Mouse (Mus musculus) regulatory T cell (primary cell): ENCODE data around the gene Egln2.

Experiments used
- in situ Hi-C: fragments of 300-600 bp; cut with MboI, MseI; formaldehyde crosslinking; loops from one replicate; pipeline ENCODE4 v1.15.1; 2025; ENCODE audit warnings: high pct_unique_total_duplicates

Gene Egln2

GRCm38 (mm10) chr7:27178324-27179216, 12.0 kb upstream of the Egln2 start, which contains the start of gene Rab4b:
Gene Rab4b (minus strand): TSS chr7:27178896.
- in situ Hi-C loops = loop anchor here (25.0 kb wide), 2 partner anchors 1491 to 1916 kb away; partner anchors contain the start of genes B9d2, Cic, Erf and Tgfb1

DNA sequence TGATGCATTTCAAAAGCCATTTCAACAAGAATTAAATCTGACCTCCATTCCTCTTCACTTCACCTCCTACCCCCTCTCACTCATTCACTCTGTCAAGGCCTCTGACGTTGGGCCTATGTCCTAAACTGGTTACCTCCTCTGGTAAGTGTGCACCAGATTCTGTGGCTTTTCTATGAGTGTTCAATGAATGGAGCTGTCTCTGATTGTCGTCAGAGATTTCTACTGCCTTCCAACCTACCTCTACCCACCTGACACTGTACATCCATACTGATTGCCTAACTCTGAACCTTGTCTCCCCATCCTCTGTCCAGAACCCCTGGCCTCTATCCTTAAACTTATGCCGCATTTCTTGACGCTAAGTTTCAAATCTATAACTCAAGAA, 11.3 kb upstream of the Egln2 start:
- in situ Hi-C loops = loop anchor here (25.0 kb wide), 2 partner anchors 1491 to 1916 kb away; partner anchors contain the start of genes B9d2, Cic, Erf and Tgfb1

DNA sequence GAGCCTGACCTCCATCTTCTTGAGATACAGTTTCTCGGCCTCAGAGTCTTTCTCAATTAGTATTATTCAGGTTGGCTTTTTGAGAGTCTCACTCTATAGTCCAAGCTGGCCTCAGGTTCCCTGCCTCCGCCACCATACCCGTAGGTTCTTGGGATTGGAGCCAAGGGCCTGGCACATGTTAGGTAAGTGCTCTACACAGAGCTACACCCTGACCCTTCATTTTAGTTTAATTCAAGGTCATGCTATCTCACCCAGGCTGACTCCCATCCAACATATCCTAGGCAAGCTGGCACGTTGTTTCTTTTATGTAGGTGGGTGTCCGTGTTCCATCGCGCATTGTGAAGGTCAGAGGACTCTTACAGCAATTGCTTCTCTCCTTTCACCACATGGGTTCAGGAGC, 8.3 kb upstream of the Egln2 start:
- in situ Hi-C loops = loop anchor here (25.0 kb wide), 2 partner anchors 1488 to 1913 kb away; partner anchors contain the start of genes B9d2, Cic, Erf and Tgfb1

- in situ Hi-C loops = no loop called here
Observed at GRCm38 (mm10) chr7:27174496-27174895, 7.9 kb upstream of the Egln2 start.

- in situ Hi-C loops = no loop called here
Observed at GRCm38 (mm10) chr7:27170981-27171380, 4.4 kb upstream of the Egln2 start.

DNA sequence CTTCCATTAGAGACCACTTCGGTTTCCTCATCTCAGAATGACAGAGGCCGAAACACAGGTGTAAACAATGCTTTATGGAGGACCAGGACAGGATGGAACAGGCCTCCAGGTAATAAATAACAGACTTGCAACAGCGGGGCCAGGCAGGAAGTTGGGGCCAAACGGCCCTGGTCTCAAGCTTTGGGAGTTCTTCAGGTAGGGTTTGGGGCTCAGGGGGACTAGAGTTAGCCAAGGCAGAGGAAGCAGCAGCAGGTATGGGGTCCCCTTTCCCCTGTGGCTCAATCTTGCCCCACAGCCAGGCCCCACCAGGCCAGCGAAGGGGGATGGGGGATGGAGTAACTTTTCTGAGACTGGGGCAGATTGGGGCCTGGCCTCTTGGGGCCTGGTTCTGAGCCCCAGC, 1.8 kb upstream of the Egln2 start:
- in situ Hi-C loops = no loop called here

- in situ Hi-C loops = no loop called here
Observed at GRCm38 (mm10) chr7:27167475-27168094, 983 bp upstream of the Egln2 start.

- in situ Hi-C loops = no loop called here
Observed at GRCm38 (mm10) chr7:27166229-27166613, 381 bp downstream of the Egln2 start.

GRCm38 (mm10) chr7:27165696-27166095, 906 bp downstream of the Egln2 start:
- in situ Hi-C loops = no loop called here

DNA sequence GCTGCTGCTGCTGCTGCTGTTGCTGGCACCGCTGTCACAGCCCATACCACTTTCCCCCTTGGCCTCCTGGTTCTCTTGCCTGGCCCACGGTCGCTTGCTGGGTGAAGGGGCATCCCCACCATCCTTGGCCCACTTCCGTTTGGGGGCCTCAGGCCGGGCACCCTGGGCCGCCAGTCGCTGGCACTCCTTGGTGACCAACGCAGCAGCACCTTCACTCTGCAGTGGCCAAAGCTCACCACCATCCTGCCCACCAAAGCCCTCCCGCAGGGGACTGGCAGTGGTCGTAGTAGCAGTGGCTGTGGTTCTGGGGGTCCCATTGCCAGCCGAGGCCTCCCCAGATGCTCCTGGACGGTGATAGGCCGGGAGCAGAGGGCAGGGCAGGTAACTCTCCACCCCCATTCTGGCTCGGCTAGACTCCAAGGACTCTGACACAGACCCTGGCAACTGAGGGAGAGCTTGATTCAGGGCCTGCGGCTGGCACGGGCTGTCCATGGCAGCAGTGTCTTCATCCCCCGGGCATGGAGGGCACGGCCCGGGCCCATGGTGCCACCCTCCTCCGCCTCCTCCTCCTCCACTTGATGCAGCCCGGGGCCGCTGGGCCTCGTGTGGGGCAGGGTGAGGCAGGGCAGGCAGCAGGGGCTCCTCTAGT, 1.5 kb downstream of the Egln2 start:
- in situ Hi-C loops = no loop called here

DNA sequence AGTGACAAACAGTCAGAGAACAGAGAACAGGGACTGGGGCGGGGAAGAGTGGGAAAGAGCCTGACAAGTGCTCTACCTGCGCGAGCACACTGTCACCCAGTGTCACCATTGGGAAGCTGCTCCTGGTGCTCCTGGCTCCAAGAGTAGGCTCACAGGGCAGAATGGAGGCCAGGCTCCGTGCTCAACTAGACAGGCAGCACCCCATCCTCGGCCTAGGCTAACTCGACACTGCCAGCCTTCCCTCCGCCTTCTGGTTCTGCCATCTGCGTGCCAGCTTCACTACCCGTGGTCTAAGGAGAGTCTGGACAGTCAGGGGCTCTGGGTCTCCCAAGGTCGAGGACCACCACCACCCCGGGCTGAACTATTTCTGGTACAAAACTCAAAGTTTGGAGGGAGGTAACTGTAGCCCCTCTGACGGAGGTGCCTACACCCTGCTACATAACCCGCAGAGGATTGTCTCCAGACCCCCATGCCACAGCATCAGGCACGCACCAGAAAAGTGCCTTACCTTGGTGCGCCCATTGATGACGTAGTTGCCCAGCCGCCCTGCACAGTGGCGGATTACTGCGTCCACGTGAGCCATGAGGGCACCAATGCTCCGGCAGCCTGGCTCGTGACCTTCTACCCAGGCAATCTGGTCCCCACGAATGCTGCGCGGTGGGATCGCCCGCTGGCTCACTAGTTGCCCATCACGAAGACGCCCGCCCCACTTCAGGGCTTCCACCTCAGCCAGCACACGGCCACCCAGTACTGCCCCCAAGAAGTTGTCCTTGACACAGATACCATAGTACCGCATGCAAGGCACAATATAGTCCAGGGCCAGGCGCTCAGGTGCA, 2.3 kb downstream of the Egln2 start:
- in situ Hi-C loops = no loop called here

- in situ Hi-C loops = no loop called here
Observed at GRCm38 (mm10) chr7:27163450-27163805, 3.2 kb downstream of the Egln2 start.

DNA sequence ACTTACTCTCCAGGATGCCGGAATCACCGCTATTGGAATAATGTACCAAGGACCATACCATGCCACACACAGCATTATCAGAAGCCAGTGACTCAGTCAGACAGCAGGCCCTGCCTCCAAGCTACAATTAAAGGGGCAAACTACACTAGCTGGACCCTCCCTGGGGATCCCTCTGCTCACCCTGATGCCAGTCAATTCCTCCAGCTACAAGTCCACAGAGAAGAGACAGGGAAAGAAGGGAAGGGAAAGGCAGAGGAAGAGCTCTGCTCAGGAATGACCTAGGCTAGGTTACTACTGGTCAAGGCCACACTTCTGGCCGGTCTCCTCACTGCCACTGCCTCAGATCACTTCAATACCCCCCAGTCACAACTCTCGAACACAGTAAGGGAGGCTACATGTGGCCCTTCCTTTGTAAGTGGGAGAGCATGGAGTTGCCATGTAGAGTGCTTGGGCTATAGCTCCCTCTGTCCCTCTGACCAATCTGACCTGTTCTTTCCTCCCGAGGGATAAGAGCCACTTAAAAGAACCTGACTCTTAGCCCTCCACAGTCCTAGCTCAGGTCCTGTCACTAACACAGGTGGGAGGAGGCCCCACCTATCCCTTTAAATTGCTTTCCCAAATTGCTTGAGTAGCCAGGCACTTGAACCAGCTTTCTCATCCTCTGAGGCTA, 3.7 kb downstream of the Egln2 start:
- in situ Hi-C loops = no loop called here

GRCm38 (mm10) chr7:27161744-27162143, 4.9 kb downstream of the Egln2 start:
- in situ Hi-C loops = no loop called here

DNA sequence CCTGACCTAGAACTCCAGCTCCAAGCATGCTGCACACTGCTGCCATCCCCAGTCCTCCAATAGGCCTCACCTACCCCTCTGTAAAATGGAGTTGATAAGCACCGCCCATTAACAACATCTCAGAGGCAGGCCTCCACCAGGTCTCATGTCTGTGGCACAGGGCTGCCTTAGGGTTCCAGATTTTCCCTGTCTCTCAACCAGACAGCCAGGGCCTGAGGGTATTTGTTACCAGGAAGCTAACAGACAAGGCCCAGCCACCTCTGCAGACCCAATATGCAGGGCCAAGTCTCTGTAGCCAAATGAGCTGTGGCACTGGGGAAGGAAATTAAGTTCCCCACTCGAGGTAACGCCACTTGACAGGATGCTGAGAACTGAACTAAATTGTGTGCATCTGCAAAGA, 5.7 kb downstream of the Egln2 start:
- in situ Hi-C loops = no loop called here

- in situ Hi-C loops = no loop called here
Observed at GRCm38 (mm10) chr7:27159882-27160281, 6.7 kb downstream of the Egln2 start.

DNA sequence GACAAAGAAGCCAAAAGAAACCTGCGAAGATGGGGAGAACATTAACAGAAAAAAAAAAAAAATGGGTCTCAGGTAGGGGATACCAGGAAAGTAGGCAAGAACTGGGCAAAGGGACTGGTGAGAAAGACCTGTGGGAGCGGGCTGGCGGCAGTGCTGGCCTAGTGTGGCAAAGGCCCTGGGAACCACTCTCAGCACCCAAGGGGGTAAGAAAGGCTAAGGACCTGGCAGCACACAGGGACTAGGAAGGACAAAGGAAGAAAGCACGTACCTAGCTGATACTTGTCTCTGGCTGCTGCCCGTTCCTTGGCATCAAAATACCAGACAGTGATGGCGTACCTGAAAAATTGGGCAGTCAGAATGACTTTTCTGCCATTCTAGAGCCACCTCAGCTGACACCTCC, 7.3 kb downstream of the Egln2 start:
- in situ Hi-C loops = no loop called here

DNA sequence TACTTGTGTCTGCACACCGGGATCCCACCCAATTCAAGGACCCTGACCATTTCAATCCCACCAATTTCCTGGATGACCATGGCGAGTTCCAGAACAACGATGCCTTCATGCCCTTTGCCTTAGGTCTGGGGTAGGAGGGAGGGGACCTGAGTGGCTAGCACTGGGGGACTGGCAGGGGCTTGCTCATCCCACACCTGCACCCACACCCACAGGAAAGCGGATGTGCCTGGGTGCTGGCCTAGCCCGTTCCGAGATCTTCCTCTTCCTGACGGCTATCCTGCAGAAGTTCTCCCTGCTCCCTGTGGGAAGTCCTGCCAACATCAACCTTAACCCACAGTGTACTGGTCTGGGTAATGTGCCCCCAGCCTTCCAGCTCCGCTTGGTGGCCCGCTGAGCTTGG, 8.4 kb downstream of the Egln2 start:
- in situ Hi-C loops = no loop called here

- in situ Hi-C loops = no loop called here
Observed at GRCm38 (mm10) chr7:27156005-27156404, 10.6 kb downstream of the Egln2 start.

GRCm38 (mm10) chr7:27153205-27153764, 13.3 kb downstream of the Egln2 start, which contains the start of gene Cyp2t4:
Gene Cyp2t4 (plus strand): TSS chr7:27153714.
- in situ Hi-C loops = no loop called here
